Mouse (Mus musculus) CD4-positive, CD25-positive, alpha-beta regulatory T cell, adult 2 months (primary cell): ENCODE results near the gene Eef1akmt1.

ENCODE experiments used
- DNase-seq: peaks from one replicate; pipeline ENCODE4 v3.0.0-alpha.2; 2012; ENCODE audit warnings: low read depth, low spot score

Gene Eef1akmt1

DNA sequence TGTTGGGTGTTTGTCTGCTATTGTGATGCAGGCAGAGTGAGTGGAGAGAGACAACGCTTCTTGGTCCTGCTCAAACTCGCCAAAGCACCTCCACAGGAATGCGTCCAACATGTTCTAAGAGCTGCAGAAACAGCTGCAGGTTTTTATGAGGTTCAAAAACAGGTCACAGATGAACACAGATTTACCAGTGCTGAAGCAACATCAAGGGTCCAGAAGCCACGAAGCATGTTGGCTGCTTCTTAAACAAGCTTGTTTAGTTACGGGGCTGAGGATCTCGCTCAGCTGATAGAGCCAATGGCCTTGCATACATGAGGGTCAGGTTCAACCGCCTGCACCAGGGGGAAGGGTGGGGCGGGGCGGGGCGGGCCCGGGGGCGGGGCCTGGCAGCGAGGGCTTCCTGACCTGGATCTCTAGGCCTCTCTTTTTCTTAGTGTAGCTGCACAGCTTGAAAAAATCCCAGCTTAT, 24.8 kb downstream of the Eef1akmt1 start:
- no peak for DNase-seq

DNA sequence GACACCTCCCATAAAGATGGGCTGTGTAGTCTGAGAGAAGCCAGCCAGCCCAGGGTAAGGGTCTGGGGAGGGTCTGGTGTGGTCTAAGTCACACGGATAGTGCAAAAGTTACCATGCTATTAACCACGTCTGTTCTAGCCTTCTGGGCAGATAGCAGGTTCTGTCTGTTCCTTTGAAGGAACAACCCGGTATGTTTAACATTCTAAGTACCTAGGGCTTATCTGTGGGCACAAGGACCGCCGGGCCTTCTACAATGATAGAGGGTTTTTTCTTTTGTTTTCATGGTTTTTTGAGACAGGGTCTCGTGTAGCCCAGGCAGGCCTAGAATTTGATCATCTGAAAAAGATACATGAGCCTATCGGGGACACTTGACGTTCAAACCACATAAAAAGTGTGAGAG, 25.3 kb downstream of the Eef1akmt1 start:
- DNase-seq = no peak

- DNase-seq = no peak
Observed at GRCm38 (mm10) chr14:57545526-57545925, 25.9 kb downstream of the Eef1akmt1 start.

GRCm38 (mm10) chr14:57543420-57544039, 27.9 kb downstream of the Eef1akmt1 start:
- no peak for DNase-seq

GRCm38 (mm10) chr14:57542231-57542630, 29.2 kb downstream of the Eef1akmt1 start:
- peak; percentile 33 for DNase-seq

DNA sequence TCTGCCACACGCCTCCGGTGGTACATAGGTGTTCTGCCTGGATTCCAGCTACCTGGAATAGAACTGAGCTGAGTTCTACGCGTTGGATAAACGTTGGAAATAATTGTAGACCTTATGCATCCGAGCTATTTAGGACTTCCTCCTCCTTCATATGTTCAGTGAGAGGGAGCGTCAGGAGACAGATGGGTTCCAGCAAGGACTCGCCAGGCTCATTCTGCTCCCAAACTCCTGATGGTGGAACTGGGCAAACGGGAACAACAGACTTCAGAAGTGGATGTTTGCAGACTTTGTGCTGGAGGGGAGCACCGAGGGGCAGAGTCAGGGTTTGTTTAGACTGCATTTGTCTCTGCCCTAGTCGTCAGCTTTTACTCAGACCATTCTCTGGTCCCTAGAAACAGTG, 30.7 kb downstream of the Eef1akmt1 start:
- no peak for DNase-seq

DNA sequence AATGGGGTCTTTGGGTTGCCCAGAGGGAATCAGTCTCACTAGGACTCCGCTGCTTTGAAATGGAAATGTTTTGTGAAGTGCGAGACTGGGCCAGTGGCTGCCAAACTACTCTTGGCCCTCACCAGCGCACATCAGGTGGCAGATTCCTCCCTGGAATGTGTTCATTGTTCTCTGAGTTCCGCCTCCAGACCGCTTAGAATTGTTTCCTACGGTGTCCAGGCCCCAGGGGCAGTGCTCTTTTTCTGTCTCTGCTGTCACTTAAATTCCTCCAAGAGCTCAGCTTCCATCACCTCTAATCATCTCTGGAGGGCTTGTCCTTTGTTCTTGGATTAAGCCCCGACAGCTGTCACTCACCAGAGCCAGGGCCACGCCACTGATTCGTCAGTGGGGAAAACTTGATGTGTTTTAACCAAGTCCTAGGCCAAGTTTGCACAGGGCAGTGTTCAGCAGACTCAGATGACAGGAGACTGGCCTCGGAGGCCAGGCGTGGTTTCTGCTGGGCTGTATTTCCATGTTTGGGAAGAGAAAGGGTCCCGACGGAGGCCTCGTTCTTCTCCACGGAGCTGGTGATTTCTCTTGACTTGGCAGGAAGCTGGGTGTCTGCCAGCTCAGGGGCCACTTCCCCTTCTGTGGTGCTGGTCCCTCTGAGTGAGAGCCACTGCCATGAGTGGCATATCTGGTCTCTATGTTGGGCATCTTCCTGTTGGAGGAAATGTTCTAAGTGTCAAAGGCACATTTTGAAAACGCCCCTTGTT, 34.0 kb downstream of the Eef1akmt1 start:
- peak; percentile 26 for DNase-seq

GRCm38 (mm10) chr14:57536820-57537219, 34.6 kb downstream of the Eef1akmt1 start:
- DNase-seq = no peak

GRCm38 (mm10) chr14:57535646-57536045, 35.8 kb downstream of the Eef1akmt1 start:
- DNase-seq = no peak

DNA sequence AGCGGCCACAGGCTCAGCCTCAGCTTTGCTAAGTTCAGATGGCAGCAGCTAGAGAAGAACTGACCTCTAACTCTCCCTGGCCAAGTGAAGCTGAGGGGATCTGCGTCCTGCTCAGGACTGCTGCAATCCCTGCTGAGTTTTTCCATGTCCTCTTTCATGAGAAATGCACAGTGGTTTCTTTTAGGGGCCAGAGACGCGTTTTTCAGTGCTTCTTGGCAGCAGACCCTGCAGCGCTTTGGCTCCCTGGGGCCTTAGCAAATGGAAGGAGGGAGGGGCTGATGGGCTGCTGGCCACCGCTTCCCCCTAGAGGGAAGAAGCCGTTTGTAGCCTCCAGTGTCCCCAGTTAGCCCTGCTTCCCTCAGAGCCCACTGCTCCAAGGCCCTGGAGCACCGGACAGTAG, 36.5 kb downstream of the Eef1akmt1 start:
- no peak for DNase-seq

GRCm38 (mm10) chr14:57534346-57534745, 37.1 kb downstream of the Eef1akmt1 start:
- DNase-seq = no peak

DNA sequence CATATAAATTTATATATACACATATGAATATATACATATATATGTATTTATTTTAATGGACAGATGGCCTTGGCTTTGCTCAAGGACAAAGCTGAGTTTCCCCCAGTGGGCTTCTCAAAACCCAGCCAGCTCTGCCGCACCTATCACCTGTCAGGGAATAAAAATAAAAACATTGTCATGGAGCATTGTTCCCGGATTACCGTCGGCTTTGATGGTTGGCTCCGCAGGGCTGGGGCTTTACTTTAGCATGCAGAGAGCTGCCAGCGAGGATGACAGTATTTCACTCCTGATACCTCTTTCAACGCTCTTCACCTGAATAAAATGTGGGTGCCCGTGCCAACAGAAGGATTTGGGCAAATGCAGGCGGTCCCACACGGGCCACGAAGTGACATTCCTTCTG, 37.6 kb downstream of the Eef1akmt1 start:
- no peak for DNase-seq

GRCm38 (mm10) chr14:57533214-57533613, 38.2 kb downstream of the Eef1akmt1 start:
- DNase-seq = peak; percentile 69

DNA sequence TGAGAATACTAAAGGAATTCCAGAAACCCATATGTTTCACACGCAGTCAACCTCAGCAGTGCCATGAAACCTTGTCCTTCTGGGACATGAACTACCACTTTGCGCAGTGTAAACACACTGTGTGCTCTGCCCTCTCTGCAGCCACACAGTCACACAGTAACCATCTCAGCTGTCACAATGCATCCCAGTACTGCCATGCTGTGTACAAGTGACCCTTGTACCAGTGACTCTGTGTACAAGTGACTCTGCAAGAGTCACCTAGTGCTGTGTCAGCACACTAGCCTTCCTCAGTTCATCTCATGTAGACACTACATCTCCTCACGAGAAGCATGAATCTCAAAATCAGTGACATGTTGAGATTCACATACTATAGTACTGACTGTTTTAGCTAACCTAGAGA, 38.8 kb downstream of the Eef1akmt1 start:
- DNase-seq = no peak

DNA sequence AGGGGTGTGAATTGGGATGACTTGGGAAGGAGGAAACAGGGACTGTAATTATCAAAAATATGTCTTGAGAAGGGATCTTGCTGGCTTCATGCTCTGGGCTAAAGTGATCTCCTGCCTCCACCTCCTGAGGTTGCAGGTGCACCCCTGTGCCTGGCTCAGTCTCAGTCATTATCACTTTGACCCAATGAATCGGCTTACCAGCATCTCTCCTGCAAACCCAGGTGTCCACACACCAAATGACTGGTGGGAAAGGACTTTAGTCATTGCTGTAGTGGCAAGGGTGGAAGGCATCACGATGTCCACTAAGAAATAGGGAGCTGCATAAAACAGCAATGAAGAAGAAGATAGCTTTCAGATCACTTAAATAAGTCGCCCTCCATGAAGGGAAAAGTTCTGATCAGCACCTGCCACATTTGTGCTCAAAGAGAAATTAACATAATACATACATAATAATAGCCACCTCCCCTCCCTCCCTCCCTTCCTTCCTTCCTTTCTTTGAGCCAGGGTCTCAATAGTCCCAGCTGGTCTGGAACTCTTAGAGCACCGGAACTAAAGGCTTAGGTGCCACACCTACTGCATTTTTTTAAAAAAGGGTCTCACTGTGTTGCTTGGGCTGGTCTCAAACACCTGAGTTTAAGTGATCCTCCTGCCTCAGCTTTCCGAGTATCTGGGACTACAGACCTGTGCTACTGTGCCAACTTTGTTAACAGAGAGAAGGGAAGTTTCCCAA, 41.5 kb downstream of the Eef1akmt1 start:
- no peak for DNase-seq

DNA sequence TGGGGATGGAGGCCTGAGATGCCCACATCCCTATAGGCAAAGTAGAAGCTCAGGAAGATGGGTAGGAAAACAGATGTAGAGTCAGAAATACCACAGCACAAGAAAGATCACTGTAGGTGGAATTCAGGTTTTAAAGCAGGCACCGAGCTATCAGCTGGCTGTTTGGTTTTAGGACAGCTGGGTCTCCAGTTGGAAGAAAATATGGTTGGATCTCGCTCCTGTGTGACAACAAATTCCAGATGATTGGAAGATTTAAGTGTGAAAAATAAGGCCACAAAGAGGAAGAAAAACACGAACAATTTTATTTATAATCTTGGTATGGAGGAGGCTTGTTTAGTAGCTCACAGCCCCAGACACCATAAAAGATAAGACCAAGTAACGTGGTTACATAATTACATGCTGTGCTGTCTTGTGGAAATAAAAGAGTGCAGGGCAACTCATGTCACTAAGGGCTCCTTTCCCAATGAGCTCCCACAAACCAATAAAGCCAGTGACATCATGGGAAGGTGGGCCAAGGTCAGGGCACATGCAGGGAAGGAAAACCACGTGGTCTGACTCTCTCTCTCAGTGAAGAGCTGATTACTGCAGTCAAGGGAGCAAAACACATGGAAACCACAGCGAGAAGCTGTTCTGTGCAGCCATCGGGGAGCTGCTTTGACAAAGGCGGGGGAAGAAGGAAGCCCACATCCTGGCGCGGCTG, 42.2 kb downstream of the Eef1akmt1 start:
- no peak for DNase-seq

GRCm38 (mm10) chr14:57527598-57527997, 43.8 kb downstream of the Eef1akmt1 start:
- no peak for DNase-seq

GRCm38 (mm10) chr14:57527122-57527521, 44.3 kb downstream of the Eef1akmt1 start:
- no peak for DNase-seq

DNA sequence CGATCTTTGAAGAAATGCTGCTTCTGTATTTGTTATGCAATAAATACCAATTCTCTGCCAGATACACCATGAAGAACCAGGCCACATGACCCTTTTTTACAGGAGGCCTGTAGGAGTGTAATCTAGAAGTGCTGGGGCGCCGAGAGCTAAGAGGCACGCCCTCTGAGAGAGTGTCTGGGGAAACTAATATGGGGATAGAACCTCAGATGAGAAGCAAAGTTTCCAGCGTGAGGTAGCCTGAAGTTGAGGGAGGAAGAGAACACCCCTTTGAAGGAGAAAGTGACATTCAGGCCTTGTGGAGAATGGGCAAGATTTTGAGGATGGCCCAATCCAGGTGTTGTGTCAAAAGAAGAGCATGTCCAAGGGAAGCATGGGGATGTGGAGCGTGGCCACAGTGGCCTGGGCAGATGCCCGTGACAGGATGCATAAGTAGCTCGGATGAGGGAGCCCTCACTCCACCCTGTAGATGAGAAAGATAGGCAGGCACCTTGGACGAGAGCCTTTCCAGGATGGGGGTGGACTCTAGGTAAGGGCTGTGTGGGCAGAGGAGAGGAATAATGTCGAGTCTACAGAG, 45.3 kb downstream of the Eef1akmt1 start:
- DNase-seq = no peak

- peak; percentile 72 for DNase-seq
Observed at GRCm38 (mm10) chr14:57525388-57526049, 45.9 kb downstream of the Eef1akmt1 start.
